Mouse (Mus musculus) left cerebral cortex, adult 8-10 months (tissue): ENCODE measurements at regions not wholly inside any gene's neighbourhood (a gene's known extent, or its start where the extent isn't known, plus 50 kb on each side); places are given as distances from the start of the nearest gene placed in this dataset.
A peak's percentile ranks its signal among the peaks of the same experiment; 100 is the strongest.

Source experiments
- DNase-seq, 2 experiments: peaks; one replicate each; pipeline ENCODE4 v3.0.0; 2022; ENCODE audit warnings: low spot score in 2 of 2

DNA sequence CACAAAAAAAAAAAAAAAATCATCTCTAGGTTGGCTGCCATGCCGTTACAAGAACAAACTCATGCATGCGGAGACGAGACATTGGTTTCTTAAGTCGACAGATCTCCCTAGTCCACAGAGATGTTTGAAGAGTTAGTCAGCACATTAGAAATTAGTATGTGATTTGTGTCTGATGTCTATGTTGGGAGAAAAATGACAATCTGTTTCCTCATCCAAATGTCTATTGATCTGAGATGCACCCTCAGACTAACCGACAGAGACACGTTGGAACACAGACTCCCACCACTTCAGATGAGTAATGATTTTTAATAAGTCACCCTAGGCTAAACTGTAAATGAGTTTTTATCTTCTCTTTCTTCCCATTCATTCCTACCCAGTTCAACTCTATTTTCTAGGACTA lies 506.9 kb downstream of the Epha4 start:
- no peak for DNase-seq

DNA sequence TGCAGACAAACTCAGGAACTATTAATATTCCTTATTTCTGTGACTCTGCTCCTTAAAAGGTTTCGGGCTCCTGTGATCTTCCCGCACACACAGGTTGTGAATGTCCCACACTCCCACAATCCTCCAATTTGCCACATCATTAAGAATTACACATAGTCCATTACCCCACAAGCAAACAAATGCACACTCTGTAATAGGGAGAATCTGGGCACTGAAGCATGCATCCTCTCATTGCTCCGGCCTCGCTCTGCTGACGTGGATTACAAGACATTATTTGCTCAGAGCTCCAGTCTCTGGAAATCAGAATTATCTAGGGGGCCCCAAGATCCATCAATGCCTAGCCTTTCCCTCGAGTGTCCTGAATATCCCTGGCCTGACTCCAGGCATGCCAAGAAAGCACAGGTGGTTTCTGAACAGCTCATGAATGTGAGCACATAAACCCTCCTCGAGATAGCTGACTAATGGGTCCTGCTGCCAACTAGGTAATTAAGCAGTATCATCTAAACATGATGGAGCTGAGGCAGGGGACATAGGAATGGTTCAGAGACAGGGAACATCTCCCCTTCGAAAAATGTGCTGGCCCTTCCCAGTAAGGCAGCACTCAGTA lies 504.2 kb downstream of the Epha4 start:
- no peak for DNase-seq

GRCm38 (mm10) chr1:77027656-77028055 lies 487.2 kb downstream of the Epha4 start:
- DNase-seq: peak in 1 of 2 experiments; percentile 41

DNA sequence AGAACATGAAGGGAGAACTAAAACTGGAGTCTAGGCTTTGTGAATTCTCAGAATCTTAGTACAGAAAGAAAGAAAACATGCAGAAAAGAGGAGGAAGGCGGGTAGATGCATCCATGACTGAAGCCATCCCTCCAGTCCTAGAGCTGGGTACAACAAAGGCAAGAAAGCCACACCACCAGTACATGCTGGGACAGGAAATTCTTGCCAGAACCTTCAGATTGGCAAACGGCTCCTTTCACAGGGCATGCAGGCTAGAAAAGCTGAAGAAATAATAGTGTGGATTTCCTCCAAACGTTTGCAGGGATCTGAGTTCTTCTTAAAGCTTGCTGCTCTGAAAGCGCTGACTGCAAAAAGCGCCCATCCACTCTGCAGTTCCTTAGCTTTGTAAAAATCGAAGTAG lies 486.7 kb downstream of the Epha4 start:
- no peak for DNase-seq

DNA sequence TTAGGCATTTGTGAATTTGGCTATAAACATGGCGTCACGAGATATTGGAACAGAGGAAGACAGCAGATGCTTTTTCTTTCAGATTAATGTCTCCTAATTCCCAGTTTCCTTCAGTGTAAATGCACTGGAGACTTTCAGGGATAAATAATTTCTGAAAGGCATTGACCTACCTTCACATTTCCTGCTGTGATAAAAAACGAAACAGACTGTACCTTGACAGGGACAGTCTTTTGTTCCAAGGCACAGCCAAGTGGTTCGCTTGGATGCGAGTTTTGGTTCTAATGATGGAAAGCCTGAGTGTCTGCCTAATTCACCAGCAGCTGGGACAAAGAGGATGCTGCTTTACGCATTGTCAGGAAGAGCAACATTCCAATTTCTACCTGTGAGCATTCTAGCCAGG lies 485.8 kb downstream of the Epha4 start:
- no peak for DNase-seq

- DNase-seq: no peak
Observed at GRCm38 (mm10) chr1:77043749-77044564, 470.9 kb downstream of the Epha4 start.

GRCm38 (mm10) chr1:77048720-77049406 lies 466.0 kb downstream of the Epha4 start:
- DNase-seq: no peak

DNA sequence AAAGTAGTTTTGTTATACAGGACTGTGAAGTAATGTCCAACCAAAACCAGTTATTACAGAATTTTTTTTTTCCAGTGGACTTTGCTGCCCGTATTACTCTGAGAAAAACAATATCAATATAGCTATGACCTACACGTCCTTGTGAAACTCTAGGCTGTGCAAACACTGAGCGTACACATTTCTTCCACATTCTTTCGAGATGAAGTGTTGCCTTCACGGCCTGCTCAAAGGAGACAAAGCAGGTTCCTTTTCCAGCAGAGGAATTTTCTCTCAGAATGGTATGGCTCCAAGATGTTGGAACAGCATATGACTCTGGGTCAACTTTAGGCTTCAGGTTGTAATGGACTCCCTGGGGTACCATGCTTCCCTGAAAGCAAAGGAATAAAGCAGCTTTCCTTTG lies 463.6 kb downstream of the Epha4 start:
- no peak for DNase-seq

DNA sequence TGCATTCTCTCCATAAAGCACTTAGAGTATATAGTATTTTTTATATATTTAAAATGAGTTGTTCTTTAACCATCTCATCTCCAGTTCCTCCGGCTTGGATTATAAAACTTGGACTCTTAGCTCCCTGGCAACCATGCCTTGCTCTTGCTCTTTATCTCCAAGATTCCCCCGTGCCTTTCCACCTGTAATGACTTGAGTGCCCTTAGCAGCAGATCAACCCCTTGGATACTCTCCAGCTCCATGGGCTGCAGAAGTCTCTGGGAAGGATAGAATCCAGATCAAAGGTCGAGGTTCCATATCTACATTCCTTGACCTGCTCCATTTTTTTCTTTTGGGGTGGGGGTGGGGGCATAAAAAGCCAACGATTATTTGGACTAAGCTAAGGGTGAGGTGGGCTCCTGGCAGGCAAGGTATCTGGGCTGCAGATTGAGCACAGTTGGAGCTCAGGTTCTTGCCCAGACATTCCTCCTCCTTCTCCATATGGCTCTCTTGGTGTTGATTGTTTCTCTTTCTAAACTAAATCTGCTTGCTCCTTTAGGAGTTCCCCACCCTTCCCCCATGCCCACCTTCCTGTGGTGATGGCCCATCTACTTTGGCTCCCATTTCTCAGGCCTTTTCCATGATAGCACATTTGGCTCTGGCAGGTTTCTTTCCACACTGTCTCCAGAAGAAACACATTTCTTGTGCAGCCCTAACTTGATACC lies 460.9 kb downstream of the Epha4 start:
- no peak for DNase-seq

DNA sequence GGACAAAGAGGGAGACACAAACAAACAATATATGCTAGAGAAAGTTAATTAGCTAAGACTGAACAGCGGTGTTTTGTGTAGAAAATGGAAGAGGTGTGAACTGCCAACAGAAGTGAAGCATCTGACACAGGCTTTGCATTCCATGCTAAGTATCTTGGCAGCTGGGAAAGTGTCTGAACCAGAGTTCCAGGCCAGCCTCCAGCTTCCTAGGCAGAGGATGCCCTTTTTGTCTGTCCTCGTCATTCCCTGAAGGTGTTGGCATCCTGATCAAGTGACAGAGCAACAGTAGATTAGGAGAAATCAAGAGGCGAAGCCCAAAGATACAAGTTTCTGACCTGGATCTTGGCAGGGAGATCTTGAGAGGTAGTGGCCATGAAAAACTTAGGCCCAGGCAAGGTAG lies 452.4 kb downstream of the Epha4 start:
- DNase-seq: no peak

- no peak for DNase-seq
Observed at GRCm38 (mm10) chr1:77073071-77073470, 441.8 kb downstream of the Epha4 start.

- peak in 1 of 2 experiments; percentile 39 for DNase-seq
Observed at GRCm38 (mm10) chr1:77074926-77075885, 439.7 kb downstream of the Epha4 start.

- DNase-seq: no peak
Observed at GRCm38 (mm10) chr1:77080767-77081166, 434.1 kb downstream of the Epha4 start.

GRCm38 (mm10) chr1:77081660-77082059 lies 433.2 kb downstream of the Epha4 start:
- no peak for DNase-seq

- DNase-seq: no peak
Observed at GRCm38 (mm10) chr1:77082410-77082809, 432.5 kb downstream of the Epha4 start.

DNA sequence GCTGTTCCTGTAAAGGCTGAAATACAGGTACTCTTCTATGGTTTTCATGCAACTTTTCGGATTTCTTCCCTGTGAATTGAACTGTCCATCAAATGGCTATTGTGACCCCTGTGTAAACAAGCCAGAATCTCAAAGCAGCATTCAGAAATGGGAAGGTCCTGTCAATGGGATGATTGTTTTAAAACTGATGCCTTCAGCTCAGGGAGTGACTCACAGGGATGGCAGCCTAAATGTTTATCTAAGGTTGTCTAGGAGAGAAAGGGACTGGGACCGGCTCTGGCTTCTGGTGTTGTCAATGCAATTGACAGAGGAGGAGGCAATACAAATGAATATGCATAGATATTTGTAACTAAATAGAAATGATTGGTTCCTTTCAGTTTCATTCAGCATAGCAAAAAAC lies 421.3 kb downstream of the Epha4 start:
- no peak for DNase-seq

GRCm38 (mm10) chr1:77101726-77102272 lies 413.1 kb downstream of the Epha4 start:
- DNase-seq: no peak

- DNase-seq: no peak
Observed at GRCm38 (mm10) chr1:77102421-77103133, 412.3 kb downstream of the Epha4 start.

GRCm38 (mm10) chr1:77109861-77110785 lies 404.8 kb downstream of the Epha4 start:
- peak in 1 of 2 experiments; percentile 18 for DNase-seq
